Mouse (Mus musculus) embryonic facial prominence, embryonic 14.5 days (tissue): Measurements from ENCODE around the gene Rcn3. TPM values are rescaled to one million over a fixed set of nuclear protein-coding genes. Genes with fewer than 3 reads are reported as not detected.
A peak's percentile ranks its signal among the peaks of the same experiment; 100 is the strongest.

Source experiments
- ATAC-seq: fragments of 200-750 bp; cut with Nextera tagmentation; 2 replicates; pipeline ENCODE4 v1.8.0; 2017; ENCODE audit warnings: low read depth, moderate number of reproducible peaks, moderate TSS enrichment
- DNase-seq: peaks from one replicate; pipeline ENCODE4 v3.0.0-alpha.2; 2015; ENCODE audit warnings: low spot score
- H3K27ac ChIP-seq: fragments of 300-500 bp; sonication (generic); replicated peaks from 2 replicates; pipeline ENCODE4 v1.5.1; 2014; ENCODE audit warnings: low read depth, mild to moderate bottlenecking, low read length, moderate library complexity
- H3K27me3 ChIP-seq: fragments of 300-500 bp; sonication (generic); replicated peaks from 2 replicates; pipeline ENCODE4 v1.6.1; 2014; ENCODE audit warnings: low read length; ENCODE audit not compliant: control insufficient read depth, insufficient read depth
- H3K36me3 ChIP-seq: fragments of 300-500 bp; sonication (generic); 2 replicates; pipeline ENCODE4 v1.6.1; 2014; ENCODE audit warnings: low read length, mixed read lengths; ENCODE audit not compliant: control insufficient read depth, insufficient read depth
- H3K4me1 ChIP-seq: fragments of 300-500 bp; sonication (generic); 2 replicates; pipeline ENCODE4 v1.6.1; 2014; ENCODE audit warnings: antibody characterized with exemption, low read length; ENCODE audit not compliant: control insufficient read depth, insufficient read depth
- H3K4me2 ChIP-seq: fragments of 300-500 bp; sonication (generic); 2 replicates; pipeline ENCODE4 v1.6.1; 2014; ENCODE audit warnings: low read depth, mild to moderate bottlenecking, low read length, moderate library complexity, mixed read lengths
- H3K4me3 ChIP-seq: fragments of 300-500 bp; sonication (generic); 2 replicates; pipeline ENCODE4 v1.5.1; 2014; ENCODE audit warnings: low read depth, mild to moderate bottlenecking, low read length
- H3K9ac ChIP-seq: fragments of 300-500 bp; sonication (generic); 2 replicates; pipeline ENCODE4 v1.6.1; 2014; ENCODE audit warnings: low read depth, mild to moderate bottlenecking, low read length, moderate library complexity, mixed read lengths
- H3K9me3 ChIP-seq: fragments of 300-500 bp; sonication (generic); 2 replicates; pipeline ENCODE4 v1.6.1; 2016; ENCODE audit warnings: low read length; ENCODE audit not compliant: control insufficient read depth
- WGBS: fragments of 180-500 bp; shearing (Covaris S2); extraction: QIAGEN DNeasy Blood & Tissue Kit; methylation state at CpG from one replicate; pipeline ENCODE4 v1.1.7; 2014; 5-methylcytosine and 5-hydroxymethylcytosine counted together
- polyA plus RNA-seq: library from polyadenylated mRNA; unstranded; fragments of >200 nt; fragmentation: Nextera tagmentation; extraction: Ambion mirVana; gene quantifications from 2 replicates; pipeline ENCODE4 v1.2.1, GENCODE M21; 2014

Rcn3 gene
- polyA plus RNA-seq, 1 experiment from 2014 or later, result 592 TPM

- Histone ChIP-seq H3K4me1 (peaks cover 12% of the 10 kb centered on the region), H3K36me3 (peaks cover 55% of the 10 kb centered on the region), H3K9ac (no peak overlapping the region), H3K4me2 (no peak overlapping the region), H3K9me3 (no peaks in the 10 kb centered on the region), H3K4me3 (no peak overlapping the region), H3K27me3 (no peaks in the 10 kb centered on the region), H3K27ac (no peak overlapping the region)
- ATAC-seq (no peak), DNase-seq (no peak)
- 91% methylated on average over 17 of the region's 17 CpGs for WGBS
These were observed 3.4 kb downstream of the Rcn3 start for GRCm38 (mm10) chr7:45088597-45088996.

- Histone ChIP-seq H3K9ac (no peak overlapping the region), H3K4me3 (no peak overlapping the region), H3K27ac (no peak overlapping the region), H3K9me3 (no peaks in the 10 kb centered on the region), H3K36me3 (peaks cover 72% of the 10 kb centered on the region), H3K4me1 (peaks cover 8% of the 10 kb centered on the region), H3K4me2 (no peak overlapping the region), H3K27me3 (no peaks in the 10 kb centered on the region)
- 78% methylated on average over 4 of the region's 4 CpGs for WGBS
- DNase-seq (no peak), ATAC-seq (no peak)
These were observed 5.9 kb downstream of the Rcn3 start for GRCm38 (mm10) chr7:45086084-45086483.

GRCm38 (mm10) chr7:45083300-45083890 is 8.6 kb downstream of the Rcn3 start:
- H3K4me2 ChIP-seq, result no peak overlapping the region
- H3K36me3 ChIP-seq, result peaks cover 66% of the 10 kb centered on the region
- DNase-seq (no peak), ATAC-seq (no peak)
- whole genome bisulfite sequencing, result 82% methylated on average over 21 of the region's 22 CpGs
- H3K4me3 ChIP-seq, result no peak overlapping the region; the same call in 1 of the 2 replicates
- peaks cover 4% of the 10 kb centered on the region; the same call in 1 of the 2 replicates for H3K4me1 ChIP-seq
- H3K27me3 ChIP-seq, result no peaks in the 10 kb centered on the region
- 0 out of 2 replicates have a peak overlapping the region, but pooled peaks have one; percentile 1 for H3K9ac ChIP-seq
- H3K27ac ChIP-seq, result no peak overlapping the region
- no peaks in the 10 kb centered on the region for H3K9me3 ChIP-seq

GRCm38 (mm10) chr7:45082401-45083299 is 9.4 kb downstream of the Rcn3 start:
- peaks cover 4% of the 10 kb centered on the region; the same call in 1 of the 2 replicates for H3K4me1 ChIP-seq
- WGBS, result 57% methylated on average over 25 of the region's 25 CpGs
- DNase-seq, result peak; percentile 81
- ATAC-seq, result peak; percentile 23; the same call in 1 of the 2 replicates
- no peaks in the 10 kb centered on the region for H3K9me3 ChIP-seq
- peak overlapping the region; percentile 79 for H3K27ac ChIP-seq
- no peak overlapping the region for H3K4me3 ChIP-seq
- peak overlapping the region; percentile 1; the same call in 1 of the 2 replicates for H3K9ac ChIP-seq
- peak overlapping the region; percentile 20; the same call in 1 of the 2 replicates for H3K4me2 ChIP-seq
- H3K27me3 ChIP-seq, result no peaks in the 10 kb centered on the region
- H3K36me3 ChIP-seq, result peaks cover 61% of the 10 kb centered on the region

GRCm38 (mm10) chr7:45081016-45081415 is 11.0 kb downstream of the Rcn3 start:
- H3K4me1 ChIP-seq, result peaks cover 4% of the 10 kb centered on the region; the same call in 1 of the 2 replicates
- WGBS, result 54% methylated on average over 5 of the region's 5 CpGs
- no peaks in the 10 kb centered on the region for H3K9me3 ChIP-seq
- 0 out of 2 replicates have a peak overlapping the region, but pooled peaks have one; percentile 33 for H3K27ac ChIP-seq
- H3K4me3 ChIP-seq, result no peak overlapping the region
- DNase-seq (peak; percentile 54), ATAC-seq (no peak)
- H3K27me3 ChIP-seq, result no peaks in the 10 kb centered on the region
- peaks cover 61% of the 10 kb centered on the region for H3K36me3 ChIP-seq
- H3K4me2 ChIP-seq, result no peak overlapping the region
- H3K9ac ChIP-seq, result no peak overlapping the region

GRCm38 (mm10) chr7:45079856-45080255 is 12.2 kb downstream of the Rcn3 start:
- peaks cover 4% of the 10 kb centered on the region; the same call in 1 of the 2 replicates for H3K4me1 ChIP-seq
- WGBS, result 2% methylated on average over 10 of the region's 10 CpGs
- no peak overlapping the region for H3K9ac ChIP-seq
- no peaks in the 10 kb centered on the region for H3K27me3 ChIP-seq
- H3K4me3 ChIP-seq, result no peak overlapping the region
- no peak overlapping the region for H3K4me2 ChIP-seq
- peak; percentile 46 for ATAC-seq
- peaks cover 61% of the 10 kb centered on the region for H3K36me3 ChIP-seq
- H3K9me3 ChIP-seq, result no peaks in the 10 kb centered on the region
- H3K27ac ChIP-seq, result no peak overlapping the region
- peak; percentile 92 for DNase-seq

- Histone ChIP-seq H3K27me3 (no peaks in the 10 kb centered on the region), H3K4me1 (peaks cover 4% of the 10 kb centered on the region; the same call in 1 of the 2 replicates), H3K4me3 (no peak overlapping the region), H3K9ac (no peak overlapping the region), H3K9me3 (no peaks in the 10 kb centered on the region), H3K36me3 (peaks cover 56% of the 10 kb centered on the region), H3K27ac (no peak overlapping the region), H3K4me2 (no peak overlapping the region)
- no peak for ATAC-seq
- DNase-seq, result peak; percentile 82
- WGBS, result 37% methylated on average over 9 of the region's 9 CpGs
These were observed 13.5 kb downstream of the Rcn3 start for GRCm38 (mm10) chr7:45078513-45078912.

- ATAC-seq (no peak), DNase-seq (no peak)
- Histone ChIP-seq H3K27me3 (no peaks in the 10 kb centered on the region), H3K27ac (no peak overlapping the region), H3K9me3 (no peaks in the 10 kb centered on the region), H3K4me1 (peaks cover 3% of the 10 kb centered on the region; the same call in 1 of the 2 replicates), H3K36me3 (peaks cover 49% of the 10 kb centered on the region), H3K9ac (no peak overlapping the region), H3K4me2 (no peak overlapping the region), H3K4me3 (no peak overlapping the region)
- WGBS, result 84% methylated on average over 2 of the region's 2 CpGs
These were observed 14.2 kb downstream of the Rcn3 start for GRCm38 (mm10) chr7:45077829-45078228.
